Mouse (Mus musculus) mammary gland, adult 2 months (tissue): ENCODE data around the gene Ifngr2. TPM values are rescaled to one million over a fixed set of nuclear protein-coding genes. Genes with fewer than 3 reads are reported as not detected.

Source experiments
- polyA plus RNA-seq: library from polyadenylated mRNA; depleted of rRNA; stranded (reverse); fragments of >200 nt; gene quantifications from 2 replicates; pipeline ENCODE4 v1.2.3, GENCODE M21; 2012; ENCODE audit warnings: low replicate concordance; rRNA removed

Gene Ifngr2
- 27.9 and 47.6 TPM in 2 replicates for polyA plus RNA-seq

DNA sequence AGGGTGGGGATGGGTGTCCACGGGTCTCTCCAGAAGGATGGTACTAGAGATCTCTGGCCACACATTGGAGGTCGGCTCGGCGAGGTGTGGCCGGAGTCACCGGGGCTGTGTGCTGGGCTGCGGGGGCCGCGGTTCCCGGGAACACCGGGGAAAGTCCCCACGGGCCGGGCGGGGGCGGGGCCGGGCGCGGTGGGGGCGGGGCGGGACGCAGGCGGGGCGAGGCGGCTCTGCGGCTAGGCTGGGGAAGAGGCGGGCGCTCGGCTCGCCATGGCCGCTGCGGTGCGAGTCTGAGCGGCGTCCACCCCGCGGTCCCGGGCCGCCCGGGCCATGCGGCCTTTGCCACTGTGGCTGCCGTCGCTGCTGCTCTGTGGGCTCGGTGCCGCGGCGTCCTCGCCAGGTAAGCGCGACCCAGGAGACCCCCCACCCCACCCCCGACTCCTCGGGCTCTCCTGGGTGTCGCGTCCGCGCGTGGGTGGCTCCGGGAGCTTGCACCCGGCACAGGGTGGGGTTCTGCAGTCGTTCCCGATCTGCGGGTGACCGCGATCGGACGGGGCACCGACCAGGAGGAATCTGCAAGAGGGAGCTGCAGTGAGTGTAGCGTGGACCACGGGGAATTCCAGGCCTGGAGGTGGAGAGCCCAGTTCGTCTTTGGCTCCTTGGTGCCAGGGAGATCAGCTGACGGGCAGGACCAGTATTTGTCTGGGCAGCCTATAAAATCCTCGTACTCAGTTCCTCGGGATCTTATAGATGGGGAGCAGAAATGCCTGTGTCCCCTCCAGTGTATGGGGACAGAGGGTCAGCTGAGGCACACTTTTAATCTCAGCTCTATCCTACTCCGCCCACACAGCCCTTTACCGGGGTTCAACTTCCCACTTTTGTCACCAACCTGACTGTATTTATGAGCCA, at the start of gene Ifngr2:
Ifngr2 (plus strand) TSS at position 237 of the 906 bp plus-strand sequence.

DNA sequence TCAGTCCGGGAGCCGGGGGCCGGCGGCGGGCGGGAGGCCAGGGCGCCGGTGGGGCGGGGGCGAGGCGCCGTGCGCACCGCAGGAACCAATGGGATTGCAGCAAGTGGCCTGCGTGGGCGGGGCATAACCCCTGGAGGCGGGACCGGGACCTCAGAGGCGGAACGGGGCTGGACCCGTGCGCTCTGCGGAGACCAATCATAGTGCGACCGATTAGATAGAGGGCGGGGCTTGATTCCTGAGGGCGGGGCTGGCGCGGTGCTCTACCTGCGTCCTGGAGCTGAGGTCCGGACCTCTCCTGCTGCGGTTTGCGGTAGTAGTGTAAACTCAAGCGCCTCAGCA, 50.8 kb downstream of the Ifngr2 start, which contains the start of gene Tmem50b:
Tmem50b (minus strand) TSS at position 129 of the 339 bp plus-strand sequence.

Other genes starting within 250 kb of the Ifngr2 start
- gene Ifnar2, start 174.3 kb upstream of the Ifngr2 start, polyA plus RNA-seq = 87.5 and 107 TPM in 2 replicates
- not detected in 2 replicates for gene Gm21970, start 155.4 kb upstream of the Ifngr2 start, polyA plus RNA-seq
- gene Il10rb, start 140.9 kb upstream of the Ifngr2 start, polyA plus RNA-seq = 39.7 and 55.6 TPM in 2 replicates
- 24.6 and 30.2 TPM in 2 replicates for gene Ifnar1, start 61.8 kb upstream of the Ifngr2 start, polyA plus RNA-seq
- gene Tmem50b, start 50.7 kb downstream of the Ifngr2 start, polyA plus RNA-seq = 32.6 and 49.5 TPM in 2 replicates
- 1.7 and 4.3 TPM in 2 replicates for gene Dnajc28, start 72.0 kb downstream of the Ifngr2 start, polyA plus RNA-seq
- 23.0 and 24.6 TPM in 2 replicates for gene Gart, start 99.9 kb downstream of the Ifngr2 start, polyA plus RNA-seq
- gene Son, start 100.4 kb downstream of the Ifngr2 start, polyA plus RNA-seq = 128 and 263 TPM in 2 replicates
- 10.3 and 20.4 TPM in 2 replicates for gene Donson, start 141.7 kb downstream of the Ifngr2 start, polyA plus RNA-seq
- 14.6 and 40.1 TPM in 2 replicates for gene Cryzl1, start 181.9 kb downstream of the Ifngr2 start, polyA plus RNA-seq
- gene Itsn1, start 182.2 kb downstream of the Ifngr2 start, polyA plus RNA-seq = 29.7 and 75.9 TPM in 2 replicates